Mouse (Mus musculus): ENCODE data around the gene Defb25. TPM values are rescaled to one million over a fixed set of nuclear protein-coding genes. Genes with fewer than 3 reads are reported as not detected.
"Not testable (repeated sequence)": the region's sequence is repeated elsewhere in the genome, so short reads cannot be mapped to it uniquely, and the experiment has no call there.

Defb25 gene
- total RNA-seq (2021): not detected

DNA sequence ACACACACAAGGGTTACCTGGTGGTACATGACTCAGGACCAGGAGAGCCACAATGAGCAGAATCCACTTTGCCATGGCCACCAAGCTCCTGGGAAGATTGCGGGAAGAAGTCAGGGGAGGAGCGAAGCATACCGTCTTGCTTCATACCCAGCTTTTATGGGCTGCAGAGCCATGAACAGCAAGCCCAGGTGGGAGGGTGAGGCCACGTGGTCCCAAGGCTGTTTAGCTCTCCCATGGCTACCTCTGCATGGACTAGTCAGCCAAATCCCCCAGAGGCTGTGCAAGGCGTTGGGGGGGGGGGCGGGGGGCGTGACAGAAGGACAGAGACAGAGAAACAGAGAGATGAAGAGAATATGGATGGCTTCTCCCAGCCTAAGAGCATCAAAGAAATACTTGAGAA, at the start of gene Defb25:
Gene Defb25, minus strand, starts transcription at position 101 of the 400 bp plus-strand sequence.
- DNase-seq: no peak

DNA sequence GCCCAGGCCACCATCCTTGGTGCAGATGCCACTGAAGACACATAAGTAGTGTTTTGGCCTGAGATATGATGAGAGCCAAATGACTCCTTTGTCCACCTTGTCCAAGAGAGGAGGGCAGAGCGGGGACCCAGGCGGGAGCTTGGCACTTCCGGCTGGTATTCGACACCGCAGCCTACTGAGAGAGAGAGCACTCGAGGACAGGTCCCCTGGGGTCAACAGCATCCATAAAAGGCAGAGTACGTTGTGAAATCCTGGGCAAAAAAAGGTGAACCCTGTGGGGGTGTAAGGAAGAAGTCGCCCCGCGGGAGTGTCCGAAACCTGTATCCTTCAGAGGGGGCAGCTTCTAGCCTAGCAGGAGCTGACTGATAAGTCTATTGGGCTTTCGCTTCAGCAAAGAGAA, 49.3 kb upstream of the Defb25 start:
- DNase-seq: no peak

DNA sequence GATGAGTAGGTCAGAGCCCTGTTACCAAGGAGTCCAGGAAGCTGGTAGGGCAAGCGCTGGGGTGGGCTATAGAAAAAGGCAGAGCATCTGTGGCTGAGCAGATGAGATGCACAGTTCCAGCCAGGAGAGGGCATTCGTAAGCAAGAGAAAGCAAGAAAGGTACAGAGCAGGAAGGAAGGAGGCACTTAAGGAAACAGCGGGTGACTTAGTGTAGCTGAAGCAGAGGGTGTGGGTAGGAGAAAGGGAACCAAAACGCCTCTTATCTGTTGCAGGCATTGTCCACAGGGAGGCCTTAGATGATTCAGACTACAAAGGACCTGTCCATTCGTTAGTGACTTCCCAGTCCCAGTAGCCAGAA, 48.8 kb upstream of the Defb25 start:
- DNase-seq: no peak

DNA sequence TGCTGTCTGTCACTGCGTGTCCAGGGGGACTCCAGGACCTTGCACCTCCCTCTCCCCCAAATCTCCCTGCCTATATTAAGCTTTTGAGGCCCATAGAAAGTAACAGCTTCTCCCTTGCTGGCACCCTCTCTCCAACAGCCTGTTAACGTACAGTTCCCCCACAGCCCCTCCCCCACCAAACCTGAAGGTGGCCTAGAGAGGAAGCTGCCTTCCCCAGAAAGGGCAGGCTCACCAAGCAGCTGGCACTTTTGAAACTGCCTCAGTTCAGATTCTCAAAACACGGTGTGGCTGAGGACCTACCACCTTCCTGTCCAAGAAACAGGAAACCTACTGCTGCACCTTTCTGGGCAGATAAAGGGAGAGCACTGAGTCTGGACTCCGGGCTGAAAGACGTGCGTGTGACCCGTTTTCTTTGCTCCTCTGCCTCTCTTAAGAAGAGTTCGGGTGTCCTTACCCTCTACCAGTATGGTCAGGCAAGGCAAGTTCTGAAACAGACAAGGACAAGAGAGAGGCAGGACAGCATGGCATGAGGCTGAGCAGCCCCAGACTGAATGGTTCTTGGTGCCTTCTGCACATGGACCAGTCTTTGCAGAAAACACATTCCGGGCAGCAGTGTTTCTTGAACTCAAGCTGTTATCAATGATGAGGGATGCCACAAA, 48.3 kb upstream of the Defb25 start:
- no peak for DNase-seq

GRCm38 (mm10) chr2:152669639-152670484, 47.0 kb upstream of the Defb25 start:
- peak; percentile 33 to 51 for DNase-seq

DNA sequence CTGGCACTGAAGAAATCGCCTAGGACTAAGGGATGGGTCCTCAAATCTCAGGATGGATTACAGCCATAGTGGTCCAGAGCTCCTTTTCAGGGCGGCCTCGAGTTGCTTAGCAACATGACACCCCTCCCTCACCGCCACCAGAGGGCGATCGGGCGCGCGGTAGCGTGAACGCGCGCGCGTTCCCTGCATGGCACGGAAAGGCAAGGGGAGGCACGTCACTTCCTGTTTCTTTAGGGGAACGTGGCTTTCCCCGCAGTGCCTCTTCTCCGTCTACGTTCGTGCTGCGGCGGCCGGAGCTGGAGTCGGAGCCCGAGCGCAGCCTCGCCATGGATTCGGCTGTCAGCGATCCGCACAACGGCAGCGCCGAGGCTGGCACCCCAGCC, 46.4 kb upstream of the Defb25 start, which contains the start of gene H13:
Gene H13, plus strand, starts transcription at position 206 of the 383 bp plus-strand sequence.
- peak; percentile 91 to 92 for DNase-seq

DNA sequence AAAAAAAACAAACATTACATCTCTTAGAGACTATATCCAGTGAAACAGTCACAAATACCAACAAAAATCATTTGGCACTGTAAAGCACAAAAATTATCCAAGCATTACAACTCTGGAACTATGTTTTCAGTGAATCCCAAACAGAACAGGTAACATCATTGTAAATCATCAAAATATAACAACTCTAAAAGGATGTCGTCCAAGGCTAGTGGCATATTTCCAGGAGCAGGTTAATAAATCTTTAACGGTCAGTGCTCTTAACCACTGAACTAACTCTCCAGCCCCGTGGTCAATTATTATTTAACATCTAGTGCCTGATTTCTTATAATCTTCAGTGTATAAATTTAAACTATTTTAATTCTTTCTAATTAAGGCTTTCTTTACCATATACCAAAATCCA, 43.3 kb upstream of the Defb25 start:
- DNase-seq: not testable (repeated sequence)

- DNase-seq: no peak
Measured at GRCm38 (mm10) chr2:152661163-152661562, 38.3 kb upstream of the Defb25 start.

DNA sequence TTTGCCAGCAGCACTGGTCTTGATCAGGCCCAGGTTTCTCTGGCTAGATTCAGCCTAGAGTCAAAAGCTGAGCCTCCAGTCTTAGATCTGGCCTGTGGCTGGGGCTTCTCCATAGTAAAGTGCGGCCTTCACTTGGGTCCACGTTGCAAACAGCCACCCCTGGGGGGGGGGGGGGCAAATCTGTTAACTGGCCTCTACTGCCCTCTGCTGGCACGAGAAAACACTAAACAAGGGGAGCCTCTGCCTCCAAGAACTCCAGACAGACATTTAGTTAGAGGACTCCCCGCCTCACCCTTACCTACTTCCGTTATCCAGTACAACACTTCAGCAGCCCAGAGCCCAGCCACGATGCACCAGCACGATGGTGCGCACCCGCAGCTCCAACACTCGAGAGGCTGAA, 34.5 kb upstream of the Defb25 start:
- DNase-seq: no peak

GRCm38 (mm10) chr2:152653874-152654715, 31.2 kb upstream of the Defb25 start:
- peak; percentile 52 to 68 for DNase-seq

DNA sequence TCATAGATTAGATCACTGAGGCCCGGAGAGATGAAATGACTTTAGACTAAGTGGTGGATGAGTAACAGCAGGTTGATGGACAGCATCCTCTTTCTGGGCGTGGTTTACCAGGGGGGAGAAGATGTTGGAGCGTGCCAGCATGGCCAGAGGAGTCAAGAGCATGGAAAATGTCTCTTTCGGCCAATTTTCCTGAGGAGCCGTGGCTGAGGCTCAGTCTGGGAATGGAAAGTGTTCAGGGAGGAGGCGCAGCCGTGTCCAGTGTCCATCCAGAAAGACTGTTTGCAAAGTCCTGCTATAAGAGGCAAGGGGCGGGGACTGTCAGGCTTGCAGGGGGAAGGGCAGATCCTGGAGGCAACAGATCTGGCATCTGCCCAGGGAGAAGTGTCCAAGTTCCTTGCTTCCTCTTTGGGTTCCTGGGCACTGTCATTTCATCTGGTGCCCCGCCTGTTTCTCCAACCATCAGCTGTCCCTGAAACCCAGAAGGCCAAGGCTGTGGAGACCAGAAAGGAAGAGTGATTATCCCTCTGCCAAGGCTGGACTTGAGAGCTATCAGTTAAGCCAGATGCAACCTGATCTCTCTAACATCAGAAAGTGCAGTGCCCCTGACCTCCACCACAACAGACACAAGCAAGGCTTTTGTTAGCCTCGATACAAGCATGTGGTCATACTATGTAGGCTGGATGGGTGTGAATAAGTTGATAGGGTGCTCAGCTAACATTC, 30.2 kb upstream of the Defb25 start:
- DNase-seq: no peak

DNA sequence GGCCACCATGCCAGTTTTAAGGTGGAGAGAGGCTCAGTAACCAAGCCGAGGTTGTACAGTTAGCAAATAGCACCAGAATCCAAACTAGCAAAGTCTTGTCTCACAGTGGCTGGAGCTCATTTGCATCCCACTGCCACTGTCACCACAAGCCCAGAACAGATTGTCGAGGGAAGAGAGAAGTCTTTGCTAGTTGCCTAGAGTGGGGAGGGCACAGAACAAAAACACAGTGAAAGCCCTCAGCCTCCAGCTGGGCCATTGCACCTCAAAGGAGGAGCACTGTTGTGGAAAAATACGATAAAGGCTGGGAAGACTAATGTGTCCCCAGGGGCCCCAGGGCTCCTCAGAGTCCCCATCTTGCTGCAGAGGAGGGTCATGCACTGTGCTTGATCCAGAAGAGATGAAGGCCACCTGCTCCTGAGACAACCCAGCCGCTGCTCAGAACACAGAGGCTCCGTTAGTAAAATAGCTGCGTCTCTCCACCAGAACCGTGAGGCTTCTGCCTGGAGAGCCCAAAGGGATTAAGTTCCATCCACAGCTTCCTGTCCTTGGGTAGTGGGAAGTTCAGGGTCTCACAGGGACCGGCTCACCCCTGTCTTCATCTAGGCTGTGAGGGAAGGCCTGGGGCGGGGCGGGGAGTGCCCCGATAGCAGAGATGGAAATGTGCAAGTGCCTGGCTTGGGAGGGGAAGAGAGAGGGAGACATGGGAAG, 16.7 kb upstream of the Defb25 start:
- no peak for DNase-seq

- DNase-seq: no peak
Measured at GRCm38 (mm10) chr2:152638865-152639264, 16.0 kb upstream of the Defb25 start.

- no peak for DNase-seq
Measured at GRCm38 (mm10) chr2:152637381-152637780, 14.5 kb upstream of the Defb25 start.

DNA sequence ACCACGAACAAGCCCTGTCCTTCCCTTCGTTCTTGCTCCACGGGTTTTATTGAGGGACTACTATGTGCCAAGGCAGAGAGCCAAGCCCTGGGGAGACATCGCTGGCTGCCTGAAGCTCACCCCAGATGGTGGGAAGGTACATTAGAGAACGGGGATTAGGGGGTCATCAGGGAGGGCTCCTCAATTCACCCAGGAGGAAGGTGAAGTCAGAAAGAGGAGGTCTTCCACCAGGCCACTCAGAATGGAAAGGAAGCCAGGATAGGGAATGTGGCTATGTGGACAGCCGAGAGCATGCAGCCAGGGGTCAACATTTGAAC, 14.1 kb upstream of the Defb25 start:
- no peak for DNase-seq

- no peak for DNase-seq
Measured at GRCm38 (mm10) chr2:152636246-152637005, 13.6 kb upstream of the Defb25 start.

GRCm38 (mm10) chr2:152634311-152634710, 11.5 kb upstream of the Defb25 start:
- no peak for DNase-seq

DNA sequence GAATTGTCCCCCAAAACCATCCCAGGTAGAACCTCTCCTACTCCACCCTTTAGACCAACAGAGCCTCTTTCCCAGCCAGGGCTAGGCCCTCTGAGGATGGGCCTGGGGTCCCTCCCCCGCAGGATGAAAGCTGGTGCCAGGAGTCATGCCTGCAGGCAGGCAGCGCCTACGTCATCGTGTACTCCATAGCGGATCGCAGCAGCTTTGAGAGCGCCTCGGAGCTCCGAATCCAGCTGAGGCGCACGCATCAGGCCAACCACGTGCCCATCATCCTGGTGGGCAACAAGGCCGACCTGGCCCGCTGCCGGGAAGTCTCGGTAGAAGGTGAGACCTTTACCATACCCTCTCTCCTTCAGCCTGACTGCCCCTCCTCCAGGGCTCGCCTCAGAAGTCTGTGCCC, 10.5 kb upstream of the Defb25 start:
- DNase-seq: no peak

- DNase-seq: no peak
Measured at GRCm38 (mm10) chr2:152629904-152630303, 7.1 kb upstream of the Defb25 start.

DNA sequence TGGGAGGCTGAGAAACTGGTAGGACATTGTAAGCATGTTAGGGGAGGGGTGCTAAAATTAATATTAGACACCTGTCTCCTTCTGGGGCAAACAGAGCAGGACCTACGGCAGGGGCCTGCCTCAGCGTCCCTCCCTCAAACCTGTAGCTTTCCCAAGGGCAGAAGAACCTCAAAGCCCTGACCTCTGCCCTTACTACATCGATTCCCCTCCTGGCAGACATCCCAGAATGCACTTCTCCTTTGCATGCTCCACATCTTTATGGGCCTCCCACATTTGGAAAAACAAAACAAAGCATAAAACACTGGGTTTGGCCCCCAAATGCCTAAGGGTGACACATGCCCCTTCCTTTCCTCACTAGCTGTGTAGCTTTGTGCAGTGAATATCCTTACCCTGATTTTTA, 6.4 kb upstream of the Defb25 start:
- no peak for DNase-seq

DNA sequence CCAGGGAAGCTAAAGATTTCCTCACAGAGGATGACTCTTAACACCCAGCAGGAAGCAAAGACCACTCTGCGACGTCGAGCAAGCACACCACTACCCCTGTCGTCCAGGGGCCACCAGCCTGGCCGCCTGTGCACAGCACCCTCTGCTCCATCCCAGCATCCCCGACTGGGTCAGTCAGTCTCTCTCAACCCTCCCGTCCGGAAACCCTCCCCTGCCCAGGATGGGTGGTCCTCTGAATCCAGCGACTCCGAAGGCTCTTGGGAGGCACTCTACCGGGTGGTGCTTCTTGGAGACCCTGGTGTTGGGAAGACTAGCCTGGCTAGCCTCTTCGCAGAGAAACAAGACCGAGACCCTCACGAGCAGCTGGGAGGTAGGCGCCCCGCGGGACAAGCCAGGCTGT, 5.2 kb upstream of the Defb25 start:
- DNase-seq: no peak
